Mouse (Mus musculus): ENCODE data around the gene Osbpl10.

The Osbpl10 gene

DNA sequence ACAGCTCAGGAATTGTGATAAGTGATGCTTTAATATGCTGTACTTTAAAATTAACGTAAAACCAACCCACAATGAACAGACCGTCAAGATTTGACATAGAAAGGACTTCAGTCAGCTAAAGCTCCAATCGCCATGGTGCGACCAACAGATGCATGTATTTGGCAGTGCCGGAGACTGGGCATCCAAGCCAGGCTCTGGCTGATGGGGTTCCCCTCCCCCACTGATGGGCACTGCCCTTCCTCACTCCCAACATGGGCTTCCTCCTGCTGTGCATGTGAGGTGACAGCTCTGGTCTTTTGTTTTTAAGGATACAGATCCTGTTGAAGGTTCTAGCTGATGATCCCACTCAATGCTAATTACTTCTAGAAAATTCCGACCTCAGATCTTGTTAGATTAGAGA lies 193.7 kb downstream of the Osbpl10 start:
- no peak for DNase-seq

DNA sequence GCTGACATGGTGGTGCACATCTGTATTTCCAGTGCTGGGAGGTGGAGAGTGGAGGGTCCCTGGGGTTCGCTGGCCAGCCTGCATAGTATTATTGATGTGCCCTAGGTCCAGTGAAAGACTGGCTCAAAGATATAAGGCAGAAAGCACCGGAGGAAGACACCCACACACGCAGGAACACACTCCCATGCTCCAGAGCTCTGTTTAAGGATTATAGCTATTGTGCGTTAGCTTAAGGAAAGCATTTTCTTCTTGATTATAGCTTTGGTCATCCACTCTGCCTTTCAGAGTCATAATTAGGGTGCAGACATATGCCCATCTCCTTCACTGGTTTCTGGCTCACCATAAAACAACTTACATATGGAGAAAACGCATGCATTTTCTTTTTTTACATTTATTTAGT lies 200.8 kb downstream of the Osbpl10 start:
- no peak for DNase-seq

DNA sequence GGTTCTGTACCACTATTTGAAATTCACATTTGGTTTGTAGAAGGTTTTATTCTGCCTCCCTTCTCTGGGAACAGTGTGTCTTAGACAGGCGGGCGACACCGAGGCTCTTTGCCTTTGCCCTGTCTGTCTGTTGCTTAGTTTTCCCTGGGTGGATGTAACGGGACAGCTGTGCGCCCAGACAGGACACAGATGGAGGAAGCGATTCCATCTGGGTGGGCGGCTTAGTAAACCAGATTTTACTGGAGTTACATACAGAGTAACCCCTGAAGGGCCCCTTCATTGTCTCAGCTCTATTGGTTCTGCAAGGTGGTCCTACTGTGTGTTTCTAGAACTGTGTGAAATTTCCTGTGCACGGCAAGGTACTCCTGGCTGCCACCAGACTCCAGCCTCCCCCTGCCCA lies 201.6 kb downstream of the Osbpl10 start:
- DNase-seq = no peak

DNA sequence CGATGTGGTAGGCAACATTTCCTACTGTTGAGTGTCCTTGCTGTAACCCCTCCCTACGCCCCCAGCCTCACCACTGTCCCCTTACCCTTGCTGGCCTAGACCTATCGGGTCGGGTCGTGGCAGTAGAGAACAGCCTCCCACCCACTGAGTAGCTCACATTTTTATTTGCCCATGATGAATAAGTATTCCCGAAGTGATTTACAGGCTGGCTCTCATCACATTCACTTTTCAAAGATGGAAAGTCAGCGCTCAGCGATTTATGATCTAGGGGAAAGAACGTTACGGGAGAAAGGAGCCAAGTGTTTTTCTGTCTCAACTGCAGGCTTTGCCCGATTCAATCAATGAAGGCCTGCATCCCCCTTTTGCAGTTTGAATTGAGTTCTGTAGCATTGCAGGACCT lies 208.0 kb downstream of the Osbpl10 start:
- DNase-seq = no peak

DNA sequence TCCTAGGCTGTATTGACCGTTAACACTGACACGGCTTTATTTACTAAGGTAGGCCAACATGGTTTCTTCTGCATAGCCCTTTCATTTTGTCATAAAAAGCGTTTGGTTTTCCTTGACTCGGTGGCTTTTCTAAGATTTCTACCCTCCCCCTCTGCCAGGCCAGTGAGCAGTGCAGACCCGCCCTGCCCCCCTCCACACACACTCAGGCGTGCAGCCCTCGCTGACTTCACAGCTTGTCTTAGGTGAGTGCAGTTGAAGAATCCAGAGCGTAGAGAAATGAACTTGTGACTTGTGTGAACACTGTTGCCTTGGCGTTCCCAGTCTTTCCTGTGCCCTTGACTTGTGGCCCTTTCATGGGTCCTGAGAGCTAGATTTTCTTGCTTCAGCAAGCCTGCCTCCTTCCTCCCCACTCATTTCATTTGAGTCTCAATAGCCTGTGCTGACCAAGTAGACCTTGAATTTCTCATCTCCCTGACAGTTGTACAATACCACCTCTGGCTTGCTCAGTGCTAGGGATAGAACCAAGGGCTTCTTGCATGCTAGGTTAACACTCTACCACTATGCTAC lies 212.1 kb downstream of the Osbpl10 start:
- no peak for DNase-seq

DNA sequence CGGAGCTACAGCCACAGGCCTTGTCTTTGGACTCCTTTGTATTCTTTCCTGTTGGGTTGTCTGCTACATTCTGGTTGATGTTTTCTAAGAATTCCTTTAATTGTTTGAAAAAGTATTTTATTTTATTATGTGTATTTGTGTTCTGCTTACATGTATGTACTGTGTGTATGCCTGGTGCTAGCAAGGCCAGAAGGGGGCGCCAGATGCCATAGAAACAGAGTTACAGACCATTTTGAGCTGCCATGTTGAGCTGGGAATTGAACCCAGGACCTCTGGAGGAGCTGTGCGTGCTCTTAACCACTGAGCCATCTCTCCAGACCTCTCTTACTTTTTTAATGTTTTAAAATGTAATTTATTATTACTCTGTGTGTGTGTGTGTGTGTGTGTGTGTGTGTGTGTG lies 214.5 kb downstream of the Osbpl10 start:
- no peak for DNase-seq

DNA sequence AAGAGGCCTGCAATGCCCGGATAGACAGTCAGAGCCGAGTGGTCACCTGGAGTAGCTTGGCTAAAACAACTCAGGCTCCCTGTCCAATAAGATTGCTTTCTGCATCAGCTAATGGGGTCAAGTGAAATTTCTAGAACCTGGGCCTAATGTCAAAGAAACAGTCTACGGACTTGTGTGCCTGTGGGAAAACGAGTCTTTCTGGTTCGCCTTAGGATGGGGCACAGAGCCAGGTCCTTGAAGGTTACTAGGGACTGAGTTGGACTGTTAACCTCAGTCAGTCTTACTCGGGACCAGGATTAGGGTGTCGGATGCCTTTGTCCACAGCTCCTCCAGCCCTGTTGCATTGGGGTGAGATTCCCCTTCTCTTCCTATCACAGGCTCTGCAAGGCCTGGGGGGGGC lies 218.7 kb downstream of the Osbpl10 start:
- DNase-seq = no peak

DNA sequence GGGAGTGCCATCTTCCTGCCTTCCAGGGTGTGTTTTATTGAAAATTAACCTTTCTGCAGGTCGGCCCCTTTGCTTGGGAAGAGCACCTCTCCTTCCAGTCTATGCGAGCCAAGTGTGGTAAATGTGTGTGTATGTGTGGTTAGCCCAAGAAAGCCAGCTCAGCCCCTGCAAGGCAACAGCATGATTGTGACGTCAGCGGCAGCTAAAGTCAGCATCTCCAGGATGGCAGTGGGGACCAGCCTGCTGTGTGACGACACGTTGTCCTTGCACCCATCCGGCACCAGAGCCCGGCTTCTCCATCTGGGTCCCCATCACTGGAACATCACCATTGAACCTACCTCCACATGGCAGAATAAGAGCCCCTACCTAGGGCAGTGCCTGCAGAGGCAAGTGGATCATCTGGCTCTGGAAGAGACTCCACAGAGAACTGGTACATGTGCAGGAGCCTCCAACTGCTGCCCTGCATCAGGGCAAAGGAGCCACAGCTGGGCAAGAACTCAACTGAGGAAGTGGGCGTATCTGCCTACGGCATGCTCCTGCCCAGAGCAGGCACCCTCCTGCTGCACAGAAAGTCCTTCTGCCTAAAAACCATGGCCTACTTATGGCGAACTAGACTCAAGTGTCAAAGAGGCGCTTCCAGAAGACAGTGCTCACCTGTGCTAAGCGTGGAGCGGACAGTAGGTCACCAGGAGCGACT lies 221.9 kb downstream of the Osbpl10 start:
- peak; percentile 11 to 34 for DNase-seq

DNA sequence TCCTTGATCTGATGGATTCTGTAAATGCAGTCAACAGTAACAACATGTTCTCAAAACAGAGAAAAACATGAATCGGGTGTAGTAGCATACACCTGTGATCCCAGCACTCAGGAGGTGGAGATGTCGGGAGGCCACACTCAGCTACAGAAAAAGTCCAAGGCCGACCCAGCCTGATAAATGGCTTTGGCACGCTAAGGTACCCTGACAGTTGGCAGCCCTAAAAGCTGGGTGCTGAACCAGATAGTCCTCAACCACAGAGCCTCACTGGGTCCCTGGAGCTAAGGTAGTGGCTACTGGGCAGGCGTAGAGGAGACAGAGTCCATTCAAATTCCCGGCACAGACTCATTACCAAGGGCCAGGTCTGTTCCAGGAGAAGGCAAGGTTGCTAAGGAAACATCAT lies 222.9 kb downstream of the Osbpl10 start:
- DNase-seq = no peak

DNA sequence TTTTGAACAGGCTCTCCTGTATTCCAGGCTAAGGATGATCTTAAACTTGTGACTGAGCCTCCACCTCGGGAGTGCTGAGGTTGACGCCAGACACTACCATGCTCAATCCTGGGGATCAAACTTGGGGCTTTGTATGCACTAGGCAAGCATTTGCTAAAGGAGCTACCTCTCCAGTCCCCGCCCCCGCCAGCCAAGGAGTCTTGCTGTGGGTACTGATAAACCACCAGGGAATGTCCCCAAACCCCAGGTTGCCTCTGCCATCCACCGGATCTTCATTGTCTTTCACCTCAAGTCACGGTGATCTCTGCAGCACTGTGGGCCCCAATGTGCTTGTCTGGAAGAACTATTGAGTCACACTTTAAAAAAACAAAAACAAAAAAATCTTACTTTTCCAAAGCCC lies 224.8 kb downstream of the Osbpl10 start:
- no peak for DNase-seq

DNA sequence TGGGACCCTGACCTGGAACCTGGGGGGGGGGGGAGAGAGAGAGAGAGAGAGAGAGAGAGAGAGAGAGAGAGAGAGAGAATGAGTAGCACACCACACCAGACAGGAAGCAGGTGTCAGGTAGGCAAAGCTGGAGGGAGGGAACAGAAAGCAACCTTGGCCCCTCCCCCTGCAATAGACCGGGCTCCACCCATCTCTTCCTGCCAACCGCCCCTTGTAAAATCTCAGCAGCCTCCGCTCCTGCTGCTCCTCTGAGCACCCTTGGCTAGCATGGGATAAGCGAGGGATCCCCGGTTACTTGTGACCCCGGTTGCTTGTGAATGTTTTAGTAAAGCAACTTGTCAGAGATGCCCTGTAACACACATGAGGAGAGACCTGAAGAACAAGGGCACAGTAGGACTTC lies 227.1 kb downstream of the Osbpl10 start:
- DNase-seq = peak; percentile 52 to 74

DNA sequence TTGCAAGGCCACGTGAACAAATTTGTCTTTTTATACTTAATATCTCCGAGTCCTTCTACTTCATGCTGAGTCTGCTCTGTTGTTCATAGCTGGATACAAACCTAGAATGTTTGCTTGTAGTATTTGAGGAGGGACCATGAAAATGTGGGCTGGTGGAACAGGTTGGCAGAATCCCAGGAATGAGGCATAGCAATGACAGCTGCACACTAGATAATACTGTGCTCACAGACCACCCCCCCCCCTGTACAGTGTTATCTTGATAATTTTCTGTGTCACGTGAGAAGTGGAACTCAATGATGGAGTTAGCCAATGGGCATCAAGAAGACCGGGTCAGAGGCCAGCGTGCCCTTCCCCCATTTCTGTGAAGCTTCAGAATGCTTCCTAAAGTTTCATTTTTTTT lies 227.8 kb downstream of the Osbpl10 start:
- no peak for DNase-seq

DNA sequence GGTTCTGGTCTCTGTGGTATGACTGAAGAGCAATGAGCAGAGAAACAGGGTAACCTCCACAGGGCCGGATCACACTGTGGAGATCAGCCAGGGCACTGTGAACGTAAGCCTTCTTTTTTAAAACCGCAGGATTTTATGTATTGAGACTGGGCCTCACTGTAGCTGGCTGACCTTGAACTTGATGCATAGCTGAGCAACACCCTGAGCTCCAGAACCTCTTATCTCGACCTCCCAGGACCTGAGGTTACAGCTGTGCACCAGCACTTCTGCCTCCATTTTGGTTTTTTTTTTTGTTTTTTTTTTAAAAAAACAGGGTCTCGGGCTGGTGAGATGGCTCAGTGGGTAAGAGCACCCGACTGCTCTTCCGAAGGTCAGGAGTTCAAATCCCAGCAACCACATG lies 231.4 kb downstream of the Osbpl10 start:
- no peak for DNase-seq

DNA sequence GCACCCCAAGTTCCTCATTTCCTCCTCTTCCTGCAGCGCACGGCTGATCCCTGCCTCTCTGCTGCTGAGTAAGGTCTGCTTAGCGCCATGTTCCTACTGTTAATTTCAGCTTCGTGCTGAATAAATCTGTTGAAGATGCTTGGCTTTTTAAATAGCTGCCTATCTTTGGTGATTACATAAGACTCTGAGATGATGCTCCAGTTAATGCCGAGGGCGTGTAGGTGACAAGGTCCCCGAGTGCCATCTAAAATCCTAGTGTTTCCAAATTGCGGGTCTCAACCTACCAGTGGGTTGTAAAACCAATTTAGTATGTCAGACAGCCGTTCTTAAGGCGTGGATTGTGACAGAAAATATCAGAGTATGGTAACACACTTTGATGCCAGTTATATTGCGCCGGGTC lies 232.2 kb downstream of the Osbpl10 start:
- DNase-seq = no peak

DNA sequence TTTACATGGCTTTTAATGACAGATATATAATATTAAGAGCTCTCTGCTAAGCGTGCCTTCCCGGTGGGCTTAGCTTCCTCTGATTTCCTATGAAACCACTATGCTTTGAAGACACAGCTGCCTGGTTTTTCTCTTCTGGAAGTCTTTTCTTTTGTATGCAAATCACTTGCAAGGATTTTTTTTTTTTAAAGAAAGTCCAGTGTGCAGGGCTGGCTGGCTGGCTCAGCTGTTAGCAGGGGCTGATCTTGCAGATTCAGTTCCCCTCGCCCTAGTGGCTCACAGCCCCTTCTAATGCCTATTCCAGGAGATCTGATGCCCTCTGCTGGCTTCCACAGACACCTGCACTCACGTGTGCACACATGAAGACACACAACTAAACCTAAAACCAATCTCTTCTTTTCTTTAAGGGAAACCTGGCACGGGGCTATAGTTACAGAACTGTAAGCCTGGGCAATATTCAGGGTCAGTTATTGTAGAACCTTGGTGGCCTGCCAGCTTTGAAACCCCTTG lies 235.4 kb downstream of the Osbpl10 start:
- DNase-seq = no peak

DNA sequence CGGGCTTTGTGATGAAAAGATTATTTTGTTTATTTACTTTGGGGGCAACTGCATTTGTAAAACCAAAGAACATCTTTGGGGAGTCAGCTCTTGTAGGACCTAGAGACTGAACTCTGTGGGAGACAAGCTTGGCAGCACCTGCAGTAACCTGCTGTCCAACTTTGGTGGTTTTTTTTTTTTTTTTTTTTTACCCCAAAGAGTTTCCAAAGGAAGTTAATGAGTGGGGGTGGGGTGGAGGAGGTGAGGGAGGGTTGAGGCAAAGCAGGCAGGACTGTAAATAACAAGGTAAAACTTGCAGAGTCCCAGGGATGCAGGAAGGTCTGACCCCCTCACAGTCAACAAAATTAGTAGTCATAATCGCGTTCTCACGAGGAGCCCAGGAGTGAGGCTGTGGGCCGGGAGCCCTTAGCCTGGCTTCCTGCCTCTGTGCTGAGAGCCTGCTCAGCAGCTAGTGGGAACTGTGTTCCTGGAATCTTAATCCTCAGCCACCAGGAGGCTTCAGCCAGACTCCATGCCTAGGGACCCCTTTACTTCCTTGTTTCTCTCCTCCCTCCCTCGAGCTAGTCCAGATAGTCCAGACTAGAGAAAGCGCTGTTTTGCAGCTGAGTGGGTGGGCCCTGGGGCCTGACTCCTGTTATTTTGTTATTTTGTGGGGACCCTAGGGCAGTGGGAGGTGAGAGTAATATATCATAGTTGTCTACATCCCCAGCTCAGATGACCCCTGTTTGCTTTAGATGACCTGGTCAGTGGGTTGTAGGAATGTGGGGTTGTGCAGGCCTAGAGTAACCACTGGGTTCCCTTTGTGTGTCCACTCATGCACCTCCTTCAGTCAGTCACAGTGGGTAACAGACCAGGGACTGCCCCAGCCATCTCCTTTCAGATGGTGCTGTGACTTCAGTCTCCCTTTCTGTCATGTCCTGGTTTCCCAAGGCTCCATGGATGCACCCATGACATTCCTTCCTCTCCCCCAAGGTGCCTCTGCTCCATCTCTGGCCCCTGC lies 236.5 kb downstream of the Osbpl10 start:
- DNase-seq = no peak

DNA sequence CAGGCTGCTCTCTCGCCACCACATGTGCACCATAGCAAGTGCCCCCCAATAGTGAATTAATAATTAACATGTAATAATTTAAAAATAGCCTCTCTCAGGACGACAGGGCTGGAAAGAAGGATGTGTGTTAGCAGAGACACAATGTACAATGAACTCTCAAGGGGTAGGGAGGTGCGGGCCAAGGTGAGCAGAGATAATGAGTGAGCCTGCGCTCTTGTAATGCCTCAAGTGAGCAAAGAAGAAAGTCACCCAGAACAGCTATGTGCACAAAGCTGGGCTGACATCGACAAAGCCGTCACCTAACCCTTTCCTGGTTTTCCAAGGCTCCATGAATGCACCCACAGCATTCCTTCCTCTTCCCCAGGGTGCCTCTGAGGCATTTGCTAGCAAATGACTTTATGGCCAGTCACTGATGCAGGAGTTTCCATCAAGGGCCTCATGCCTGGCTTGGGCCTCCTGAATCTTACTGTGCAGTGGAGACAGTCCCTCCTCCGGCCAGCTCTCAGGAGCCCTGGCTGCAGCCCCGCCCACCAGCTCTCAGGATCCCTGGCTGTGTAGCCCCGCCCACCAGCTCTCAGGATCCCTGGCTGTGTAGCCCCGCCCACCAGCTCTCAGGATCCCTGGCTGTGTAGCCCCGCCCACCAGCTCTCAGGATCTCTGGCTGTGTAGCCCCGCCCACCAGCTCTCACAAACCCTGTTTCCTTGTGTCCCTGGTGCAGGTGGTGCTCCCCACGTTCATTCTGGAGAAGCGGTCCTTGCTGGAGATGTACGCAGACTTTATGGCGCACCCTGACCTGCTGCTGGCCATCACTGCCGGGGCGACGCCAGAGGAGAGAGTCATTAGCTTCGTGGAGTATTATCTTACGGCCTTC lies 237.7 kb downstream of the Osbpl10 start:
- DNase-seq = peak in 1 of 2 experiments; percentile 17

DNA sequence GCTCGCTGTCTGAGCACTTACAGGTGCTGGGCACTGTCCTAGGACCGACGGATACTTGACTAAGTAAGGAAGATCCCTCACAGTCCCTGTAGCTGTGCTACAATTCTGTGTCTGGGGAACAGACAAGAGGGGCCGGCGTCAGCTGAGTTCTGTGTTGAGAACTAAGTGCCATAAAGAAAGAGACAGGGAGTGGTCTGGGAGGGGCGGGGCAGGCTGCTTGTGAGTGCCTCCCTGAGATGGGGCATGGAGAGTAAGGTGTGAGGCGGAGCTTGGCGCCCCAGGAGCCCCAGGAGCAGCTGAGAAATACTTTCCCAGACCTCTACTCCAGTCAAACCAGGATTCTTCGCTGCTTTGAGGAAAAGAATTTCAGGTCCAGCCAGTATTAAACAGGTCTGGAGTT lies 239.6 kb downstream of the Osbpl10 start:
- DNase-seq = no peak

DNA sequence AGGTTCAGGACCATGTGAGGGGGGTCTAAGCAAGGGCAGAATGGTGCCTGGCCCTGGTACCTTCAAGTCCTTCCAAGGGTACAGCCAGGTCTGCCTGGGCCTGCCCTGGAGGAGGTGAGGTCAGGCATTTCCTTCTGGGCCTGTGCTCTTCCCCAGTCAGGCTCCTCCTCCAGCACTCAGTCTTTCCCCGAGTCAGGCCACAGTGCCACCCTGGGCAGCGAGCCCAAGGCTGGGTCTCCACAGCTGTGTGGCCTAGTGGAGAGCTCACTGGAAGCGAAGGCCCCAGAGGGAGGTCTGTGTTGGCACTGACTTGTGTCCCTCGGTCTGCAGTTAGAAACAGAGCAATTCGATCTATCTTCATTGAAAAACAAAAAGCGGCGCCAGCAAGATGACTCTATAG lies 242.1 kb downstream of the Osbpl10 start:
- DNase-seq = no peak

DNA sequence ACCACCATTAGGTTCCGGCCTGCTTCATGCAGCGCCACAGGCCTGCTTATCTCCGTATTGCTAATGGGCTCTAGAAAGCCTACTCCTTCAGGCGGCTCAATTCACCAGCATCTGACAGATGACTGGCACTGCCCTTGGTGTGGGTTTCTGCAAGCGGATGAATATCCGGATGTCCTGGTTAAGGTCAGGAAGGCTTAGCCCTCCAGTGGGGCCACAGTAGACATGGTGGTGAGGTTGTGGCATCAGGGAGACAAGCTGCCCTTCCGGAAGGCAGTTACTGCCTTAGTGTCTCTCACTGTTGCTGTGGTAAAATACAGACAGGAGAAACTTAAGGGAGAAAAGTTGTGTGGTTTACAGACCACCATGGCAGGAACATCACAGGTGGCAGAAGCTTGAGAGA lies 242.9 kb downstream of the Osbpl10 start:
- no peak for DNase-seq

DNA sequence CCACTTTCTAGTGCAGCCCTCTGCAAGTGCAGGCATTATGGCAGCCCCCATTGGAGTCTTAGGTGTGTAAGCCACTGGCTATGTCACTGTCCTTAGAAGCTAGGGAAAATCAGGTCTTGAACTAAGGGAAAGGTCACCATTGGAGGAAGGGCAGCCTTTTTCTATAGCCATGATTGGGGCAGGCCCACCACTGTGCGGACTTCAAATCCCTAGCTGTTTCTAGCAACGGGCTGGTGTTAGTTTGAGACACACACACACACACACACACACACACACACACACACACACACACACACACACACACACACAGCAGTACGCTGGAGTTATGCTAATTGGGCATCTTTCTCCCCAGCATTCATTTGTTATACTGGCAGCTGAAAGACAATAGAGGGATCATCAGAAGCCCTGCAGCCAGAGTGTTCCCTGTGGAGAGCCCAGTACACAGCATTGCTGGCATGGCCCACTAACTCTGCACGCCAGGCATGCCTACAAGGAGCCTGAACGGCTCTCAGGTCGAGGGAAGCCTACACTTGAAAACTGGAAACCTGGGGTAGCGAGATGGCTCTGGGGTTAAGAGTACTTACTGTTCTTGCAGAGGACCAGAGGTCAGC lies 246.5 kb downstream of the Osbpl10 start:
- no peak for DNase-seq

DNA sequence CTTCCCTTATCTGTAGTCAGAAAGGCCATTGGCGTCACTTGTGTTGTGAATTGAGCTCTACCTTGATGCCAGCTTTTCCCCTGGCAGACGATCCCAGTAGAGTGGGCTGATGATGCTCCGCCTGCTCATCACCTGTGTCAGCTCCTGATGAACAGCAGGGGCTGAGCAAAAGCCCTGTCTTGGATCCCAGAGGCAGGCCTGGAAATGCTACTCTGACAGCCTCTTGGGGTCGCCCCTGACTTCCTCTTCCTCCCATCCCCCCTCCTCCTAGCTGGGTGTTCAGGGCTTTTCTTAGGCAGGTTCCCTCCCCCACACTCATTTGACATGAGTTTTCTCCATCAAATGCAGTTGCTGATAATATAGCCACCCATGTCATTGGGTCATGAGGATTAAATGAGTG lies 250.8 kb downstream of the Osbpl10 start:
- DNase-seq = no peak
